Mouse (Mus musculus): Measurements from ENCODE around the gene Ankrd31. TPM values are rescaled to one million over a fixed set of nuclear protein-coding genes. Genes with fewer than 3 reads are reported as not detected.

Gene Ankrd31
- polyA plus RNA-seq, 1 experiment from 2014 or later: not detected

GRCm38 (mm10) chr13:96956466-96956865, 208.4 kb downstream of the Ankrd31 start:
- H3K9ac ChIP-seq: no peak overlapping the region
- 0 out of 2 replicates have a peak, but pooled peaks cover 4% of the 10 kb centered on the region for H3K4me1 ChIP-seq (replicated peaks)
- no peak overlapping the region for H3K27ac ChIP-seq (replicated peaks)
- no peak overlapping the region for H3K4me3 ChIP-seq
- H3K4me2 ChIP-seq: no peak overlapping the region
- H3K36me3 ChIP-seq: no peaks in the 10 kb centered on the region
- 89% methylated on average over 6 of the region's 6 CpGs for WGBS
- no peak for ATAC-seq (ENCODE audit: low read depth)
- H3K9me3 ChIP-seq: no peaks in the 10 kb centered on the region
- H3K27me3 ChIP-seq: no peaks in the 10 kb centered on the region

Other genes starting within 250 kb of the Ankrd31 start
- gene Polk, start 205.7 kb upstream of the Ankrd31 start, polyA plus RNA-seq (2015; fragmentation: Nextera tagmentation; extraction: Ambion mirVana): 5.6 and 7.0 TPM in 2 replicates
- 9.2 and 9.9 TPM in 2 replicates for gene Col4a3bp, start 205.7 kb upstream of the Ankrd31 start, polyA plus RNA-seq (2015; fragmentation: Nextera tagmentation; extraction: Ambion mirVana)
- 129 and 134 TPM in 2 replicates for gene Hmgcr, start 77.3 kb upstream of the Ankrd31 start, polyA plus RNA-seq (2015; fragmentation: Nextera tagmentation; extraction: Ambion mirVana)
- gene Gcnt4, start 176.4 kb downstream of the Ankrd31 start, polyA plus RNA-seq (2015; fragmentation: Nextera tagmentation; extraction: Ambion mirVana): 0.10 and 0.30 TPM in 2 replicates